Mouse (Mus musculus) lung, postnatal 0 days (tissue): ENCODE measurements around the gene Hlx.

Experiments used
- CTCF ChIP-seq: IDR thresholded peaks from 2 replicates; pipeline ENCODE4 v1.5.1; 2016; ENCODE audit warnings: antibody characterized with exemption, mild to moderate bottlenecking
- EP300 ChIP-seq: IDR thresholded peaks from 2 replicates; pipeline ENCODE4 v1.6.1; 2016; ENCODE audit warnings: antibody characterized with exemption, mild to moderate bottlenecking, control low read depth

GRCm38 (mm10) chr1:184691240-184691639 is 41.2 kb downstream of the Hlx start:
- no peak for TF ChIP-seq CTCF
- no peak for TF ChIP-seq EP300
